Mouse (Mus musculus) midbrain, embryonic 12.5 days (tissue): Measurements from ENCODE around the gene Oprl1. TPM values are rescaled to one million over a fixed set of nuclear protein-coding genes. Genes with fewer than 3 reads are reported as not detected.

Experiments
- ATAC-seq: fragments of 200-750 bp; cut with Nextera tagmentation; 2 replicates; pipeline ENCODE4 v1.8.0; 2017; ENCODE audit warnings: low read depth, moderate TSS enrichment, moderate library complexity; ENCODE audit not compliant: low FRiP score
- H3K27ac ChIP-seq: fragments of 300-500 bp; sonication (generic); replicated peaks from 2 replicates; pipeline ENCODE4 v1.5.1; 2016; ENCODE audit warnings: mild to moderate bottlenecking
- H3K27me3 ChIP-seq: fragments of 300-500 bp; sonication (generic); 2 replicates; pipeline ENCODE4 v1.6.1; 2016; ENCODE audit warnings: mild to moderate bottlenecking
- H3K36me3 ChIP-seq: fragments of 300-500 bp; sonication (generic); 2 replicates; pipeline ENCODE4 v1.6.1; 2016
- H3K4me1 ChIP-seq: fragments of 300-500 bp; sonication (generic); 2 replicates; pipeline ENCODE4 v1.6.1; 2016
- H3K4me2 ChIP-seq: fragments of 300-500 bp; sonication (generic); replicated peaks from 2 replicates; pipeline ENCODE4 v1.6.1; 2016; ENCODE audit warnings: mild to moderate bottlenecking, moderate library complexity
- H3K4me3 ChIP-seq: fragments of 300-500 bp; sonication (generic); 2 replicates; pipeline ENCODE4 v1.5.1; 2016; ENCODE audit warnings: mild to moderate bottlenecking
- H3K9ac ChIP-seq: fragments of 300-500 bp; sonication (generic); replicated peaks from 2 replicates; pipeline ENCODE4 v1.6.1; 2016; ENCODE audit warnings: mild to moderate bottlenecking, moderate library complexity
- H3K9me3 ChIP-seq: fragments of 300-500 bp; sonication (generic); 2 replicates; pipeline ENCODE4 v1.6.1; 2016; ENCODE audit warnings: mild to moderate bottlenecking
- WGBS: fragments of 180-500 bp; shearing (Covaris S2); methylation state at CpG from one replicate; pipeline ENCODE4 v1.1.7; 2016; 5-methylcytosine and 5-hydroxymethylcytosine counted together
- polyA plus RNA-seq: library from polyadenylated mRNA; unstranded; fragments of >200 nt; fragmentation: Nextera tagmentation; extraction: Ambion mirVana; gene quantifications from 2 replicates; pipeline ENCODE4 v1.2.1, GENCODE M21; 2016

Gene Oprl1
- polyA plus RNA-seq, 1 experiment from 2014 or later: 41.8 TPM

DNA sequence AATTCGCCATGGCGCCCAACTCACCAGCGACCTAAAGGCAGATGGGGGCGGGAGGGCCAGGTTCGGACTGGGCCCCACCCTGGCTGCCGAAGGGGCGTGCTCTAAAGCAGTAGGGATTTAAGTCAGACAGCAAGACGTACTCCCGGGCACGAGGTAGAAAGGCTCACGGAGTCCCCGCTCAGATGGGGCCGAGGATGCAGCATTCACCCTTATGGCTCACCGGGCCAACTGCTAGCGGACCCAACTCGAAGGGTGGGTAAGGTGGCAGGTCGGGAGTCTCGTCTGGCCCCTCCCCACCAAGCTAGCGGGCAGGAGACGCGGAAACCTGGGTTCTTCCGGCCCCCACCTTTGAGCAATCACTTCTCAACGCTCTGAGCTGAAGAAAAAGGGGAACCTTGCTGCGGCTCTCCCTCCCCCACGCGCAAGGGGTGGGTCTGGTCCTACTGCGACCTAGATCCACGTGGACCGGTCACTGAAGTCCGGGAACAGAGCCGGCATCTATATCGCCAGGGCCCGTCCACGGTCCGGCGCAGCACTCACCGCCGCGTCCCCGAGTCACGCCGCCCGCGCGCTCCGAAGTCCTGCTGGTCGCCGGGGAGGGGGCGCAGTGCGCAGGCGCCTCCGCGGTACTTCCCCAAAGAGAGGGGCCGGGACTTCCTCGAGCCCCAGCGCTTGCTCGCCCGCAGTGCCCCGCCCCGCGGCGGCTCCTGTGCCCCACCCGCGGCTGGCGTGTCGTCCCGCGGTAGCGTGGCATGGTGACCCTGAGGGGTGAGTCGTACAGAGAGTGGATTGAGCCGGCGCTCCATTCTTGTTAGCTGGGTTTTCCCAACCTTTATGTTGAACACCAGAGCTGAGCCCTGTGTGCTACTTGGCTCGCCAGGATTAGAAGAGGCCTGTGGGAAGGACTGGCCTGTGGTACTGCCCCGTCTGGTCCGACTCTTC lies 21.2 kb upstream of the Oprl1 start, which contains the start of gene Rgs19:
Gene Rgs19 (minus strand): TSS at position 639 of the 942 bp plus-strand sequence.
- H3K27ac ChIP-seq: peak within 1 kb of the TSS; percentile 35; the same call in 1 of the 2 replicates
- under 1% methylated on average over 72 of the region's 75 CpGs for WGBS
- peak within 1 kb of the TSS; percentile 68 for H3K4me3 ChIP-seq
- H3K36me3 ChIP-seq: peaks cover 14% of the 10 kb centered on the region
- H3K27me3 ChIP-seq: peaks cover 28% of the 10 kb centered on the region; the same call in 1 of the 2 replicates
- peaks cover 19% of the 10 kb centered on the region for H3K4me1 ChIP-seq
- ATAC-seq: peak; percentile 87
- no peaks in the 10 kb centered on the region for H3K9me3 ChIP-seq
- H3K4me2 ChIP-seq: peak within 1 kb of the TSS; percentile 96
- peak within 1 kb of the TSS; percentile 75 for H3K9ac ChIP-seq

DNA sequence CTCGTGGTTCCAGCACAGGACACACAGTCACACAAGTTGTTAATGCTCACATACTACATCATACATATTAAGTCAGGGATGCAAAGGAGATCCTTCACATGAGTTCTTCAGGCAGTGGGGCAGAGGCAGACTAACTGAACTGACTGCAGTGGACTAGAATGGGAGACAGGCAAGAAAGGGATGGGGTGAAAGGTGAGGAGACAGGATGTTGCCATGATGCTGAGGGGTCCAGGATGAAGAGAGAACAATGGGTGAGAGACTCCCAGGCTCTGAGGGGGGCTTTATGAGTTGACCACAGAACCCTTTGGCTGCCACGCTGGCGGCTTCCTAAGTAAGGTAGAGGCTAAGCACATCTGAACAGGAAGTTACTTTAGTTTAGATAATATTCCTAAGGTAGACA lies 20.2 kb upstream of the Oprl1 start:
- ATAC-seq: no peak
- Histone ChIP-seq H3K27me3 (peaks cover 28% of the 10 kb centered on the region; the same call in 1 of the 2 replicates), H3K9me3 (no peaks in the 10 kb centered on the region), H3K9ac (no peak overlapping the region), H3K4me2 (peak overlapping the region; percentile 96), H3K4me1 (peaks cover 19% of the 10 kb centered on the region), H3K4me3 (no peak overlapping the region), H3K27ac (no peak overlapping the region), H3K36me3 (0 out of 2 replicates have a peak, but pooled peaks cover 5% of the 10 kb centered on the region)
- 85% methylated on average over 3 of the region's 3 CpGs for WGBS

DNA sequence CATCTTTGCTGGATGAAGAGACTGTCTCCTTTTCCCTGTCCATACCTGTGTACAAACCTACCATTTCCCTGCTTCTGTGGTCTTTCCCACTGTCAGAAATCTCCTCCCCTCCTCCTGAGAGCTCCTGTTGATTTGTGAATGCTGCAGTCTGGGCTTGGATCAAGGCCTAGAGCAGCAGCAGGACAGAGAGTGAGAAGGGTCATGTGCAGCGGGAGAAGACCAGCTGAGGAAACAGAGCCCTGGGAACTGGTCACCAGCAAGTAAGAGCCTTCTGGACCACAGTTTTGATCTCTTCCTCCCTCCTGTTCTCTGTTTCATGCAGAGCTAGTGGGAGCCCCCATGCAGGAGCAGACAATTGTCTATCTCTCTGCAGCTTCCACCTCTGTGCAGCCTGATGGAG lies 19.0 kb upstream of the Oprl1 start:
- H3K27me3 ChIP-seq: peaks cover 28% of the 10 kb centered on the region; the same call in 1 of the 2 replicates
- H3K36me3 ChIP-seq: no peaks in the 10 kb centered on the region
- no peak overlapping the region for H3K27ac ChIP-seq
- no peaks in the 10 kb centered on the region for H3K9me3 ChIP-seq
- H3K4me2 ChIP-seq: no peak overlapping the region
- no peak for ATAC-seq
- WGBS: 75% methylated on average over 1 of the region's 1 CpGs
- no peak overlapping the region for H3K4me3 ChIP-seq
- H3K9ac ChIP-seq: no peak overlapping the region
- H3K4me1 ChIP-seq: peaks cover 19% of the 10 kb centered on the region

DNA sequence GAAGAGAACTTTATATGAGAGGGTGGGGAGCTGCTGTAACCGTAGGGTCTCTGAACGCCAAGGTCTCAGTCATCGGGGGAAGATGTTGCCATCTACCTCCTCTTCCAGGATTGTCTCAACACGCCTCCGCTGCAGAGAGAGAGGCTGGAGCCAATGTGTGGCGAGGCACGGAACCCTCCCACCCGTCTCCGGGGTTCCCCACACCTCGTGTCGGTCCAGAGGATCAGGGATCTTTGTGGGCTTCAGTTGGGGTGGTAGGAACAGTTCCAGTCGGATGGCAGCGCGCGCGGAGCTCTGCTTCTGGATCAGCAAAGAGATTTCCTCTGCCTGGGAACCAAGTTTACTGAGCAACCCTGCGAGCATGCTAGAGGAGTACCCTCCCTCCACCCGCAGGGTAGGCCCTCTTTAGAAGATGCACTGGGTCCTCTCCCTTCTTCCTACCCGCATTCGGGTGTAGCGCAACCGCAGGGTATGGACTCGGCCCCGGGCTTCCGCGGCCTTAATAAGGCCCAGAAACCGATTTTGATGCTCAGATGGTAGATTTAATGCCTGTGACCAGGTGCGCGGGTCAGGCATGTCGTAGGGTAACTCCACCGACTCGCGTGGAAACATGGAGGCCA lies 17.9 kb upstream of the Oprl1 start:
- 77% methylated on average over 33 of the region's 33 CpGs for WGBS
- Histone ChIP-seq H3K9ac (no peak overlapping the region), H3K4me1 (peaks cover 19% of the 10 kb centered on the region), H3K27me3 (peaks cover 28% of the 10 kb centered on the region; the same call in 1 of the 2 replicates), H3K27ac (no peak overlapping the region), H3K36me3 (no peaks in the 10 kb centered on the region), H3K9me3 (no peaks in the 10 kb centered on the region), H3K4me3 (no peak overlapping the region), H3K4me2 (no peak overlapping the region)
- no peak for ATAC-seq

DNA sequence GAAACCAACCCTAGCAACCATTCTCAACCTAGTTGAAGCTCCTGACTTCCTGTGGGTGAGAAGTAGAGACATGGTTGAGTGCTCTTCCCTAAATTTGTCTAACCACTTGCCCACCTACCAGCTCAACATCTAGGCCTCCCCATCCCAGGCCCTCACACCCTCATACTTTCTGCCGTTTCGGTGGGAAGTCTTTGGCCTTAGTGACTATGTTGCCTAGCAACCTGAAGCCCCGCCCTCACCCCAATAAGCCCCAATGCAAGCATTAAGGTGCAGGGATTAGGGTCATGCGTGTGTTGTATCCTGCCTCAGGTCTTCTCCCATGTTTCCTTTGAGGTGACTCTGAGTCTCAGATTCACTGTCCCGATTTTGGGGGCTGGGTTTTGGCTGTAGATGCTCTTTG lies 16.6 kb upstream of the Oprl1 start, which contains the start of gene Lkaaear1:
Gene Lkaaear1 (minus strand): TSS at position 202 of the 400 bp plus-strand sequence.
- Histone ChIP-seq H3K27ac (no peak within 1 kb of the TSS), H3K27me3 (peaks cover 28% of the 10 kb centered on the region; the same call in 1 of the 2 replicates), H3K36me3 (no peaks in the 10 kb centered on the region), H3K9me3 (no peaks in the 10 kb centered on the region), H3K4me3 (no peak within 1 kb of the TSS), H3K4me1 (peaks cover 7% of the 10 kb centered on the region), H3K9ac (no peak within 1 kb of the TSS), H3K4me2 (no peak within 1 kb of the TSS)
- ATAC-seq: no peak
- 41% methylated on average over 5 of the region's 5 CpGs for WGBS

DNA sequence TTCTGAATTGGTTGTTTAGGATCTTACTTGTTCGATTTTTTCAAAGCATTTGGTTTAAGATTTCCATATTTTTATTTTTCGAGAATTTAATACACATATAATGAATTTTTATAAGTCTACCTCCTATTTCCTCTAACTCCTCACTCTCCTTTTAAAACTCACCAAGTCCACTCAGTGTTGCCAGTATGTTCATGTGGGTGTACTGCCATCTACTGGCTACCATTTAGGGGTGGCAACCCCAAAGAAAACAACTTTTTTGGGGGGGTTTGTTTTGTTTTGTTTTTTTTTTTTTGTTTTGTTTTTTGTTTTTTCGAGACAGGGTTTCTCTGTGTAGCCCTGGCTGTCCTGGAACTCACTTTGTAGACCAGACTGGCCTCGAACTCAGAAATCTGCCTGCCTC lies 8.1 kb upstream of the Oprl1 start:
- Histone ChIP-seq H3K27ac (no peak overlapping the region), H3K36me3 (no peaks in the 10 kb centered on the region), H3K9ac (no peak overlapping the region), H3K9me3 (no peaks in the 10 kb centered on the region), H3K4me2 (no peak overlapping the region), H3K4me3 (no peak overlapping the region), H3K4me1 (no peaks in the 10 kb centered on the region), H3K27me3 (no peaks in the 10 kb centered on the region)
- WGBS: 37% methylated on average over 4 of the region's 4 CpGs
- ATAC-seq: no peak

GRCm38 (mm10) chr2:181713749-181714148 lies 1.1 kb upstream of the Oprl1 start:
- 53% methylated on average over 1 of the region's 1 CpGs for WGBS
- Histone ChIP-seq H3K36me3 (peaks cover 5% of the 10 kb centered on the region), H3K4me2 (peak overlapping the region; percentile 53), H3K27ac (peak overlapping the region; percentile 88), H3K4me1 (peaks cover 40% of the 10 kb centered on the region), H3K4me3 (no peak overlapping the region), H3K9me3 (no peaks in the 10 kb centered on the region), H3K9ac (peak overlapping the region; percentile 39; the same call in 1 of the 2 replicates), H3K27me3 (no peaks in the 10 kb centered on the region)
- peak; percentile 68 for ATAC-seq

DNA sequence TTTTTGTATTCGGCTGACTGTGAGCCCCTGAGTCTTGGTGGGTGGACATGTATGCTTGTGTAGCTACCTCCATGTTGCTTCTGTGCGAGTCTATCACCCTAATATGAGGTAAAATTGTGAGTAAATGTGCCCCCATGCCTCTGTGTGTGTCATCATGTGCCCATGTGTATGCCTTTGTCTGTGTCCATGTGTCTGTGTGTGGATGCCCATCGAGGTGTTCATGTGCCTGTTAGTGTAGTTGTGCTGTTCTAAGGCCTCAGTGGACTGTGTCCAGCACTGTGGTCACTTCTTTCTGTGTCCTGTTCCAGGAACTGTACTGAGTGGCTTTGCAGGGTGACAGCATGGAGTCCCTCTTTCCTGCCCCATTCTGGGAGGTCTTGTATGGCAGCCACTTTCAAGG lies 566 bp downstream of the Oprl1 start:
- H3K36me3 ChIP-seq: peaks cover 16% of the 10 kb centered on the region
- peak overlapping the region; percentile 53 for H3K4me2 ChIP-seq
- no peaks in the 10 kb centered on the region for H3K9me3 ChIP-seq
- H3K4me1 ChIP-seq: peaks cover 40% of the 10 kb centered on the region
- no peaks in the 10 kb centered on the region for H3K27me3 ChIP-seq
- peak overlapping the region; percentile 45 for H3K4me3 ChIP-seq
- WGBS: 69% methylated on average over 3 of the region's 3 CpGs
- ATAC-seq: peak; percentile 21
- H3K9ac ChIP-seq: peak overlapping the region; percentile 57
- peak overlapping the region; percentile 88 for H3K27ac ChIP-seq

- Histone ChIP-seq H3K36me3 (peaks cover 16% of the 10 kb centered on the region), H3K27ac (no peak overlapping the region), H3K4me1 (peaks cover 40% of the 10 kb centered on the region), H3K9ac (no peak overlapping the region), H3K4me3 (no peak overlapping the region), H3K4me2 (peak overlapping the region; percentile 53), H3K27me3 (no peaks in the 10 kb centered on the region), H3K9me3 (no peaks in the 10 kb centered on the region)
- WGBS: 78% methylated on average over 3 of the region's 3 CpGs
- no peak for ATAC-seq
Measured at GRCm38 (mm10) chr2:181716991-181717390, 2.2 kb downstream of the Oprl1 start.

DNA sequence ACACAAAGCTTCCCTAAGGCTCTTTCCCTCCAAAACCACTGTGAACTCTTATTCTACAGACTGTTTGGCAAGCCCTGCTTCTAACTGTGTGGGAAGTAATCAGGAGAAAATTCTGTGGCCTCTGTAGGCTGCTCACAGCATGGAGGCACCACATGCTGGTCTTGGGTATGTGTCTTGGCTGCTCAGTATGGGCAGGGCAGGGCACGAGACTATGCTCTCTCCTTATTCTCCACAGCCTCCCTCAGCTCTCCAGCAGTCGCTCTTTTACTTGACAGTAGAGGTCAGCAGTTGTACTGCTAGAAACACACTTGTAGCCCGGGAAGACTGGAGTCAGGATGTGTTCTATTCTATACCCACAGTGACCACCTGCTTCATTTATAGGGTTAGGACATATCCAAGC lies 5.2 kb downstream of the Oprl1 start:
- Histone ChIP-seq H3K36me3 (peaks cover 16% of the 10 kb centered on the region), H3K27me3 (no peaks in the 10 kb centered on the region), H3K4me2 (no peak overlapping the region), H3K4me1 (peaks cover 21% of the 10 kb centered on the region; the same call in 1 of the 2 replicates), H3K9ac (no peak overlapping the region), H3K27ac (no peak overlapping the region), H3K9me3 (no peaks in the 10 kb centered on the region), H3K4me3 (no peak overlapping the region)
- ATAC-seq: no peak
- 32% methylated on average over 3 of the region's 3 CpGs for WGBS

DNA sequence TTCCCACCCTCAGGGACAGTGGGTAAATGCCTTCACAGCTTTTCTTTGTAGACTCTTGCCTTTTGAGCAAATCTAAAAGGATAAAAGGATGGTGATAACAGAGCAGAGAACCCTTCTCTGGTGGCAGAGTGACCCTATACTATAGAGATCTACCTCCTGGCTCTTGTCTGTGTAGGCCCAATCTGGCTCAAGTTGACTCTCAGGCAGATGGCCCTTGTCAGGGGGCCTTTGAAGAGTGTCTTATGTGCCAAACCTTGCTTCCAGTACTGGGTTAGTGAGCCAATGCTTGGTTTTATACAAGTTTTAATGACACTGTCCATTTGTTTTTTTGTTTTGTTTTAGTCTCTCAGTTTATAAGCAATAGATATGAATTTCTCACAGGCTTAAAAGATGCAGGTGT lies 6.4 kb downstream of the Oprl1 start:
- H3K4me3 ChIP-seq: no peak overlapping the region
- H3K4me1 ChIP-seq: peaks cover 10% of the 10 kb centered on the region; the same call in 1 of the 2 replicates
- no peak overlapping the region for H3K4me2 ChIP-seq
- H3K27ac ChIP-seq: no peak overlapping the region
- no peaks in the 10 kb centered on the region for H3K27me3 ChIP-seq
- H3K9me3 ChIP-seq: no peaks in the 10 kb centered on the region
- peaks cover 16% of the 10 kb centered on the region for H3K36me3 ChIP-seq
- H3K9ac ChIP-seq: no peak overlapping the region
- ATAC-seq: no peak

- ATAC-seq: peak; percentile 41; the same call in 1 of the 2 replicates
- Histone ChIP-seq H3K36me3 (peaks cover 16% of the 10 kb centered on the region), H3K27me3 (no peaks in the 10 kb centered on the region), H3K4me1 (no peaks in the 10 kb centered on the region), H3K27ac (no peak overlapping the region), H3K4me2 (no peak overlapping the region), H3K9me3 (no peaks in the 10 kb centered on the region), H3K9ac (no peak overlapping the region), H3K4me3 (no peak overlapping the region)
- WGBS: 9% methylated on average over 3 of the region's 3 CpGs
Measured at GRCm38 (mm10) chr2:181722213-181722612, 7.4 kb downstream of the Oprl1 start.
